Mouse (Mus musculus): ENCODE measurements around the gene Pum1. TPM values are rescaled to one million over a fixed set of nuclear protein-coding genes. Genes with fewer than 3 reads are reported as not detected.

Pum1 gene
- total and polyA plus RNA-seq, 3 experiments, result 42.7 to 122 (median 43.5) TPM

DNA sequence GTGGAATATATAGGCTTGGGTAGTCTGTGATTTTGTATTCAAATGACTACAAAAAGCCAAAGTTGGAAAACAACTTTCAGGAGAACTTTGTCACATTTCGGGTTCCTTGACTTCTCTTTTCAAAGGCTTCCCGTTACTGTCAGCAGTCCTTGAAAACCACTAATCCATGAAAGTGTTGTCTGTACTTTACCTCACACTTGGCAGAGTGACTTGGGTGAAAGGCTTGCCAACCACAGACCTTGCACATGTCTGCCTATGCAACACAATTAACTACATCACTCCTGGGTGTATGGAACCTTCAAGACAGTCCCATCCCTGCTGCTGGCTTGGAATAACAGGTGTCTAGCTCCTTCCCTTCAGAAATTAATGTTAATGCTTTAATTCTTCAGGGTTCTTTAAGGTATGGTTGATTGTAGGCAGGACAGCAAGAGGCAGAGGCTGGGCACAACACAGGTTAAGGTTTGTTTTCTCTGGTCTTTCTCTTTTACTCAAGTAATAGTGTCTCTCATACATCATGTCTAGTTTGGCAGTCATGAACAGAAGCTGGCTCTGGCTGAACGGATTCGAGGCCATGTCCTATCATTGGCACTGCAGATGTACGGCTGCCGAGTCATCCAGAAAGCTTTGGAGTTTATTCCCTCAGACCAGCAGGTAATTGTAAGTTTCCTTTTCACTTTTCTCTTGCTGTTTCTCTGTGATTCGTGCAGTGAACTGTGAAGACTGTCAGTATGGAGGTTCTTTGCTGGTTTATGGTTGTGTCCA is 102.5 kb downstream of the Pum1 start:
- Histone ChIP-seq H3K9me3 (replicated peaks) (no peaks in the 10 kb centered on the region), H3K4me3 (ENCODE audit: low read depth, low read length) (no peak overlapping the region), H3K27me3 (ENCODE audit: insufficient read depth, low read length) (no peaks in the 10 kb centered on the region; the same call in 1 of the 2 replicates), H3K36me3 (replicated peaks) (peaks cover 97% of the 10 kb centered on the region), H3K4me1 (ENCODE audit: insufficient read depth, low read depth, low read length) (peaks cover 16% of the 10 kb centered on the region)
- TF ChIP-seq GATA1 (IDR thresholded peaks at IDR 0.05; ENCODE audit: borderline replicate concordance, low read length) (no peak), CTCF (IDR thresholded peaks at IDR 0.05; ENCODE audit: low read depth, low read length) (no peak), TAL1 (conservative IDR thresholded peaks at IDR 0.05; ENCODE audit: low read depth, low read length) (no peak), POLR2AphosphoS5 (IDR thresholded peaks at IDR 0.05; ENCODE audit: insufficient replicate concordance, low read depth, low read length) (no peak), GATA2 (IDR thresholded peaks at IDR 0.05; ENCODE audit: borderline replicate concordance, low read depth, low read length) (no peak)
- ATAC-seq (ENCODE audit: extremely low read depth, insufficient number of reproducible peaks, low FRiP score, poor library complexity, severe bottlenecking), result no peak
- no peak for DNase-seq (ENCODE audit: low spot score)

DNA sequence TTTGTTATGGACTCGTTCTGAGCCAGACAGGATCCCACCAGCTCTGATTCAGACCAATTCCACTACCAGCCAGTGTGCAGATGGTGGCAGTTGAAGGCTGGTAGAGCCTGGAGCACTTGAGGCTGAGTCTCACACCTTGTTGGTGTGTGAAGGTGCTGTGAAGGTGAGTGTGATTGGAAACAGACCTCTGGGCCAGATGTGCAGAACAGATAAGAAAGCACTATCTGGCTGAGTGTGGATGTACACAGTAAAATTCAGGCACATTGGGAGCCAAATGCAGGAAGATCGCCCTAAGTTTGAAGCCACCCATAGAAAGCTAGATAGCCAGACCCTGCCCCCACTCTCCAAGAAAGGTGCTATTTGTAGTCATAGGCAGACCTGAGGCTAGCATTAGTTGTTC is 103.3 kb downstream of the Pum1 start:
- TF ChIP-seq GATA2 (IDR thresholded peaks at IDR 0.05; ENCODE audit: borderline replicate concordance, low read depth, low read length) (no peak), POLR2AphosphoS5 (IDR thresholded peaks at IDR 0.05; ENCODE audit: insufficient replicate concordance, low read depth, low read length) (no peak)
- ATAC-seq (ENCODE audit: extremely low read depth, insufficient number of reproducible peaks, low FRiP score, poor library complexity, severe bottlenecking) (no peak), DNase-seq (ENCODE audit: low spot score) (no peak)
- Histone ChIP-seq H3K9me3 (replicated peaks) (no peaks in the 10 kb centered on the region), H3K4me1 (ENCODE audit: insufficient read depth, low read depth, low read length) (peaks cover 16% of the 10 kb centered on the region), H3K4me3 (ENCODE audit: low read depth, low read length) (no peak overlapping the region), H3K36me3 (replicated peaks) (peaks cover 97% of the 10 kb centered on the region), H3K27me3 (ENCODE audit: insufficient read depth, low read length) (no peaks in the 10 kb centered on the region; the same call in 1 of the 2 replicates)

DNA sequence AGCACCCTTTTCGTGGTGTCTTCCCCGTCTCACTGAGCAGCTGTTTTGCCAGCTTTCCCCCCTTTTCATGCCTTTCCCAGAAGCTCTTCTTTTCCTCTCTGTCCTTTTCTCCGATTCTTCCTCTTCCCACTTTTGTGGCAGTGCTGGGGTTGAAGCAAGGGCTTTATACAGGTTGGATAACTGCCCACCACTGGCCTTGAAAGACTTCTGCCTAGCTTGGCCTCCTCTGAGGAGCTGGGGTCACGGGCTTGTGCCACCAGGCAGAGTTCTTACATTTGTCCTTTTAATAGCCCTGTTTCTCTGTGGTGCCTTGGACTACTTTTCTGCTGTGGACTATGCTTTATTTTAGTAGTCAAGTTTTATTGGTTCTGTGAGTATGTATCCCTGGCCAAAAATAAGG is 103.8 kb downstream of the Pum1 start:
- Histone ChIP-seq H3K36me3 (replicated peaks) (peaks cover 97% of the 10 kb centered on the region), H3K4me1 (ENCODE audit: insufficient read depth, low read depth, low read length) (peaks cover 16% of the 10 kb centered on the region), H3K4me3 (ENCODE audit: low read depth, low read length) (no peak overlapping the region), H3K27me3 (ENCODE audit: insufficient read depth, low read length) (no peaks in the 10 kb centered on the region; the same call in 1 of the 2 replicates), H3K9me3 (replicated peaks) (no peaks in the 10 kb centered on the region)
- TF ChIP-seq POLR2AphosphoS5 (IDR thresholded peaks at IDR 0.05; ENCODE audit: insufficient replicate concordance, low read depth, low read length), result no peak
- TF ChIP-seq TAL1 (conservative IDR thresholded peaks at IDR 0.05; ENCODE audit: low read depth, low read length), result no peak
- no peak for TF ChIP-seq CTCF (IDR thresholded peaks at IDR 0.05; ENCODE audit: low read depth, low read length)
- no peak for TF ChIP-seq GATA1 (IDR thresholded peaks at IDR 0.05; ENCODE audit: borderline replicate concordance, low read length)
- no peak for TF ChIP-seq GATA2 (IDR thresholded peaks at IDR 0.05; ENCODE audit: borderline replicate concordance, low read depth, low read length)
- ATAC-seq (ENCODE audit: extremely low read depth, insufficient number of reproducible peaks, low FRiP score, poor library complexity, severe bottlenecking), result no peak
- no peak for DNase-seq (ENCODE audit: low spot score)

DNA sequence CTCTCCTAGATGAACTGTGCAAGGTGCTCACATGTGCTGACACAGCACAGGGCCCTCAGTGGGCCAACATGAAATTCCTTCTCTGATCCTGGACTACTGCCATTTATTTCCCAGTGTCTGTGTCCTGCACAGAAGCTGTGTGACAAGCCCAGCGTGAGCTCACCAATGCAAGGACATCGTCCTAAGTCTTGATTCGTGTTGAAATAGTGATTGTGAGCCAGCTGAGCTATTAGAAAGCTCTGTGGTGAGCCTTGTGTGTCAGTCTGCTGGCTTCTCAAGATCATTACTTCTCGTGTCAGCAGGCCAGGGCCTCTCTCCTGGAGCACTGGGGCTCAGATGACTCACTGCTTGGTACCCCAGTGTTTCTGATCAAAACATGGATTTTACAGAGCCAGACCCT is 110.8 kb downstream of the Pum1 start:
- no peak for DNase-seq (ENCODE audit: low spot score)
- Histone ChIP-seq H3K9me3 (replicated peaks) (no peaks in the 10 kb centered on the region), H3K4me1 (ENCODE audit: insufficient read depth, low read depth, low read length) (no peaks in the 10 kb centered on the region; the same call in 1 of the 2 replicates), H3K27me3 (ENCODE audit: insufficient read depth, low read length) (no peaks in the 10 kb centered on the region), H3K4me3 (ENCODE audit: low read depth, low read length) (no peak overlapping the region), H3K36me3 (replicated peaks) (peaks cover 98% of the 10 kb centered on the region)
- TF ChIP-seq TAL1 (conservative IDR thresholded peaks at IDR 0.05; ENCODE audit: low read depth, low read length) (no peak), POLR2AphosphoS5 (IDR thresholded peaks at IDR 0.05; ENCODE audit: insufficient replicate concordance, low read depth, low read length) (no peak), GATA1 (IDR thresholded peaks at IDR 0.05; ENCODE audit: borderline replicate concordance, low read length) (no peak), GATA2 (IDR thresholded peaks at IDR 0.05; ENCODE audit: borderline replicate concordance, low read depth, low read length) (no peak), CTCF (IDR thresholded peaks at IDR 0.05; ENCODE audit: low read depth, low read length) (no peak)
- no peak for ATAC-seq (ENCODE audit: extremely low read depth, insufficient number of reproducible peaks, low FRiP score, poor library complexity, severe bottlenecking)

DNA sequence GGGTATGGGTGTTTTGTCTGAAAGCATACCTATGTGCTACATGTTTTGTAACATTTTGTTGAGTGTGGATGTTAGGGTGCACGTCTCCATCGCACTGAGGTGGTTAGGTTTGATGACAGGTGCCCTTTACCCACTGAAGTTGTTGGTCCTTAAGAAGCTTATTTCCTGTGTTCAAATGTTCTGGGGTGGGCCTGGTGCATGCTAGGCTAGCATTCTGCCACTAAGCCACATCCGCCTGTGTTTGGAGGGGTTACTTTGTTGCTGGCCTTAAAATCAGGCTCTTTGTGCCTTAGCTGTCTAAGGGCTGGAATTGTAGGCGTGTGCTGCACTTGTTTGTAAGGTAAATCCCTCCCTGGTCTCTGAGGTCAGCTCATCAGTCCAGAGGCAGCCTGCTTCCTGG is 111.7 kb downstream of the Pum1 start:
- ATAC-seq (ENCODE audit: extremely low read depth, insufficient number of reproducible peaks, low FRiP score, poor library complexity, severe bottlenecking) (no peak), DNase-seq (ENCODE audit: low spot score) (no peak)
- H3K9me3 ChIP-seq (replicated peaks), result no peaks in the 10 kb centered on the region
- peaks cover 99% of the 10 kb centered on the region for H3K36me3 ChIP-seq (replicated peaks)
- TF ChIP-seq CTCF (IDR thresholded peaks at IDR 0.05; ENCODE audit: low read depth, low read length), result no peak
- no peak for TF ChIP-seq GATA2 (IDR thresholded peaks at IDR 0.05; ENCODE audit: borderline replicate concordance, low read depth, low read length)
- TF ChIP-seq GATA1 (IDR thresholded peaks at IDR 0.05; ENCODE audit: borderline replicate concordance, low read length), result no peak
- no peak for TF ChIP-seq TAL1 (conservative IDR thresholded peaks at IDR 0.05; ENCODE audit: low read depth, low read length)
- no peak for TF ChIP-seq POLR2AphosphoS5 (IDR thresholded peaks at IDR 0.05; ENCODE audit: insufficient replicate concordance, low read depth, low read length)
- no peak overlapping the region for H3K4me3 ChIP-seq (ENCODE audit: low read depth, low read length)
- no peaks in the 10 kb centered on the region for H3K27me3 ChIP-seq (ENCODE audit: insufficient read depth, low read length)
- H3K4me1 ChIP-seq (ENCODE audit: insufficient read depth, low read depth, low read length), result no peaks in the 10 kb centered on the region; the same call in 1 of the 2 replicates

DNA sequence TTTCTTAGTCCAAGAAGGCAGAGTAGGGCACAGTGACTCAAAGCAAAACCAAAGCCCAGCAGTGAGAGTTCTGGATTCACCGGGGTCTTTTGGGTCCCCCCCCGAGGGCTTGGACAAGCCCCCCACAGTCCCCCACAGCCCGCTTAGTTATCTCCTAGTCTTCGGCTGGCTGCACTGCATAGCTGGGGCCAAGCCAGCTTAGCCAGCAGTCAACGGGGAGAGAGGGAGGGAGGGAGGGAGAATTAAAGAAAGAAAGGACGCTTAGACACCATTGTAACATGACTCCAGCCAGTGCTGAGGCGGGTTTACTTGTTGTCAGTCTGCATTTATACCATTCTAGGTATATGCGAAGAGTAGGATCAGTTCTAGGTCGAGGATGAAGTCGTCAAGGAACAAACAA is 114.5 kb downstream of the Pum1 start:
- ATAC-seq (ENCODE audit: extremely low read depth, insufficient number of reproducible peaks, low FRiP score, poor library complexity, severe bottlenecking) (no peak), DNase-seq (ENCODE audit: low spot score) (no peak)
- H3K4me1 ChIP-seq (ENCODE audit: insufficient read depth, low read depth, low read length), result peaks cover 14% of the 10 kb centered on the region
- TF ChIP-seq CTCF (IDR thresholded peaks at IDR 0.05; ENCODE audit: low read depth, low read length), result no peak
- TF ChIP-seq TAL1 (conservative IDR thresholded peaks at IDR 0.05; ENCODE audit: low read depth, low read length), result no peak
- no peak for TF ChIP-seq GATA1 (IDR thresholded peaks at IDR 0.05; ENCODE audit: borderline replicate concordance, low read length)
- no peak for TF ChIP-seq POLR2AphosphoS5 (IDR thresholded peaks at IDR 0.05; ENCODE audit: insufficient replicate concordance, low read depth, low read length)
- no peak for TF ChIP-seq GATA2 (IDR thresholded peaks at IDR 0.05; ENCODE audit: borderline replicate concordance, low read depth, low read length)
- no peaks in the 10 kb centered on the region for H3K27me3 ChIP-seq (ENCODE audit: insufficient read depth, low read length)
- no peaks in the 10 kb centered on the region for H3K9me3 ChIP-seq (replicated peaks)
- H3K4me3 ChIP-seq (ENCODE audit: low read depth, low read length), result no peak overlapping the region
- H3K36me3 ChIP-seq (replicated peaks), result peaks cover 95% of the 10 kb centered on the region

Measured in G1E (cell line).